Mouse (Mus musculus) left cerebral cortex, adult 8-10 months (tissue): ENCODE results near the gene Tbc1d5. TPM values are rescaled to one million over a fixed set of nuclear protein-coding genes. Genes with fewer than 3 reads are reported as not detected.
"Not testable (repeated sequence)": the region's sequence is repeated elsewhere in the genome, so short reads cannot be mapped to it uniquely, and the experiment has no call there.

ENCODE experiments used
- DNase-seq, 2 experiments: peaks; one replicate each; pipeline ENCODE4 v3.0.0; 2022; ENCODE audit warnings: low spot score in 2 of 2
- total RNA-seq, 4 experiments: library from RNA; stranded (reverse); gene quantifications; 2 replicates each; pipeline ENCODE4 v1.2.4; 2022

Gene Tbc1d5
- total RNA-seq, 4 experiments from 2014 or later = 26.2 to 30.8 (median 29.1) TPM

DNA sequence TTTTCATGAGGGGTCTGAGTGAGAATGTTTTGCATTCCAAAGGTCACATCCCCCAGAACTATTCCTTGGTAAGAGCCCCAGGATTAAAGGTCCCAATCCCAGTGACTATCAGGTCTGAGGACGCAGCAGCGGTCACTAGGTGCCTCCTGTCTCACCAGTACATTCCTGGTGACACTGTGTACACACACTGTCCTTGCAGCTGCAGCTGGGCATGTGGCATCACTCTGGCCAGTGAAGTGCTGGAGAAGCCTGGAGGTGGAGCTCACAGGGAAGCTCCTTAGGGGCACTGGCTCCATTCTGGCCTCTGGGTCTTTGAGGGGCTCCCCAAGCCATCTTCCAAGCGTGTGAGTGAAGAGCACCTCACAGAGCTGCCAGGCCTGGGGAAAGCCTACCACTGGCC is 427.2 kb downstream of the Tbc1d5 start:
- DNase-seq = no peak

DNA sequence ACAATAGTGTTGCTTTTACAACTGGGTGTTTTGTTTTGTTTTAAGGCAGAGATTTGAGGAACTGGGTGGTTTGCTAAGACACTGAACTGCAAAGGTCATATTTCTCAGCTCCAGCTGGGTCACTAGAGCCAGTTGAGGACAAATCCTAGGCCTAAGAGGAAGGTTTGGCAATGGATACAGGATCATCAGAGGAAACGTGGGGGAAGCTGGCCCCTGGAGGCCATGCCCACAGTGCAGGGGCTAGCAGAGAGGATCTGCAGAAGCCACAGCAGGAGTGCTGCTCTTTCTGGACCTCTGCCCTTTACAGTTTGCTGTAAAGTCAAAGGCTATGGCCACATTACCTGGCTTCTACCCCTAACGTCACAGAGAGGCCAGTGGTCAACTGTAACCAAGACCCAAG is 428.3 kb downstream of the Tbc1d5 start:
- no peak for DNase-seq

DNA sequence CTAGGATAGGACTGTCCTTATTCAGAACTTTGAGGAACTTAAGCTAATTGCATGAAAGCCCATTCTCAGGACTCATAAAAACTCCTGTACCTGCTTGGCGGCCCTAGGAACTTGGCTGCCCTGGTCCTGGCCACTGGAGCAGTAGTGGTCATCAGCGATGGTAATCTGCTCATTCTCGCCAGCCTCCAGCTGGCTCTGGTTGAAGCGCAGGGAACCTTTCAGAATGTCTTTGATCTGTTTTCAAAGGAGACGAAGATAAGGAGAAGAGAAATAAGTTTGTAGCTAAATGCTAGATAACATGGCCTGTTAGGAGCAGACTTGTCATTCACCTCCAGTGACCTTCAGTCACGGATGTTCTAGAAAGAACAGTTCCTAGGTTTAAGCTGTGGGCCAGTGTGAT is 437.8 kb downstream of the Tbc1d5 start:
- no peak for DNase-seq

DNA sequence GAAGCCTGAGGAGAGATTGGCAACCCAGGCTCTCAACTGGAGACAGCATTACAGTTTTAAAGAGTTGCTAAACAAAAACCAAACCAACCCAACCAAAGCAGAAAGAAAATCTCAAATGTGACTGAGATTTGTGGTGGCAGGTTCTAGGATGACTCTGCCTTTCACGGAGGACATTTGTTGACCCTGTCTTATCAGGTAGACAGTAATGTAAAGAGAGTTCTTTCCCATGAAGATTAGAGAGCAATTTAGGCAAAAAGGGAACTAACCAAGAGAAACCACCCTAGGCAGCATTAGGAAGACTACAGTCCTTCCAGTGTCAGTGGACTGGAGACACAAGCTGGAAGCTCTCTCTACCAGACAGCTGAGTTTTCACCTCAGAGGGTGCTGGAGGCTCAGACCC is 438.3 kb downstream of the Tbc1d5 start:
- DNase-seq = no peak

DNA sequence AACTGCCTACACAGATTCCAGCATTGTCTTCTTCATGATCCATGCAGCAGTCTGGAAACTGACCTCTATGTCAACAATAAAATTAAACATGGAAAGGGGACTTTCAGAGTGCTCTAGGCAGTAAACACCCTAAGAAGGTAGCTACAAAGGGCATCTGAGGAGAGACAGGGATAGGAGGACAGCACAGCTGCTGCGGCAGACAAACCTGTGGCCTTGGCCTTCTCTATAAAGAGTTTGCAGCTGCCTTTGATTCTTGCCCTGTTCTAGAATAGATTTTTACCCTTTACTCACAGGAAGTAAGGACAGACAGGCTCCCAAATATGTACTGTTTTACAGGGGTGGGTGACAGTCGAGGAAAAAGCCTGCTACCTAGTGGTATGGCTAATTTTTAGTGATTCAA is 440.7 kb downstream of the Tbc1d5 start:
- no peak for DNase-seq

DNA sequence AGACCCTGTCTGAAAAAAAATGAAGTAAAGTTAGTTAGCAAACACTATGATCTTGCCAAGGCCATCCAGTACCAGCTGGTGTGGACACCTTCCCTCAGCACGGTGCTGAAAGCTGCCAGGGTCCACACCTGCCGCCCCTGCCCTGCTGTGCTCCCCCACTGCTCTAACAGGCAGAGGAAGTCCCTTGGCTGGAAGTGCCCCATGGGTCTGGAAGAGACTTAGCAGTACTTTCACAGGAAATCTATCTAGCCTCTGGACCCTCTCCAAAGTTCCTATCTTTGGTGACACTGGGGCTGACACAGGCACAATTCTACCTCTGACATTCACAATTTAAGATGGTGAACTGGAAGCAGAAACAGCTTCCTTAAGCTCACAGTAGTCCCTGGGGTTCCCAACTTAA is 442.1 kb downstream of the Tbc1d5 start:
- DNase-seq = no peak

DNA sequence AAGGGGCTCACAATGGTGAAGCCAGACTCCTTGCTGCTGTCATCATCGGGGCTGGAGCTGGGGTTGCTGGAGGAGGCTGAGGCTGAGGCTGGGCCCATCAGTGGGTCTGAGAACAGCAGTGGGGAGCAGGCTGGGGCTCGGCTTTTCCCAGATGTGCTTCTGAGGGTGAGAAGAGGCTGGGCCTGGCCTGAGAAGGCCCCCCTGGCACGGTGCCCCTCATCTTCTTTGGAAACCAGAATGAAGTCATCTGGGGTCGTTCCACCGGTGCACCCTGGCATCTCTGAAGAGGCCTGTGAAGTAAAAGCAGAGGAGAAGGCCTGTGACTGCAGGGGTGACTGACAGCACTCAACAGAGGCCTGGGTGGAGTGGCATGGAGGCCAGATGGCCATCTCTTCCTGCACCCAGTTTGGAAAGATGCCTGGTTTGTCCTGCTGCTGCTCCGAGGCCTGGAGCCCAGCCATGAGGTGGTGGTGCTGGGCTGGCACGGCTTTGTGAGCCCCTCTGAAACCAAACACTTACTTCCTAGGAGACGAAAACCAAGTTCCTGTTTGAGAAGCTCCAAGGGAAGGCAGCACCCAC is 443.1 kb downstream of the Tbc1d5 start:
- no peak for DNase-seq

DNA sequence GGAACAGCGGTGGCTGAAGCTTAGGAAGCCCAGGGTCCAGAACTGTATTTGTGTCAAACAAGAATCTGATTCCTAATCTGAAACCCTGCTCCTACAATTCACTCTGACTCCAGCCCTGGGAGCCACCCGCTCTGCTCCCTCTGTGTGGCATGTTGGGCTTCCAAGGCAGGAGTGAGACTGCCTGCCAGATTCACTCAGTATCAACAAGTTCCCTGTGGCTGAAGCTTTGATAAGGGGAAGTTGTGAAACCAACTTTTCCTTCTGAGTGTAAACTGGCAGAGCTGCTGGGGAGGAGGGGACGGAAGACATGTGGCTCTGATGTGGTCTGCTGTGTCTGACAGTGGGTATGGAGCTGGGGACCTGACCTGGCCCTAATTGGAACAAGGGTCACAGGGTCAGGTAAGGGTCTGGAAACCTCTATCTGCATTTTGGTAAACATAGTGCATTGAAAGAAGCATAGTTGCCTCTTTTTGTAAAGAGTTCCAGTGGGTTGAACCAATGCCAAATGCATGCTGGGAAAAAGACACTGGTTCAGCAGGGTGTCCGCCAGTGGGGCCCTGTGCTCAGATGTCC is 443.7 kb downstream of the Tbc1d5 start:
- DNase-seq = no peak

DNA sequence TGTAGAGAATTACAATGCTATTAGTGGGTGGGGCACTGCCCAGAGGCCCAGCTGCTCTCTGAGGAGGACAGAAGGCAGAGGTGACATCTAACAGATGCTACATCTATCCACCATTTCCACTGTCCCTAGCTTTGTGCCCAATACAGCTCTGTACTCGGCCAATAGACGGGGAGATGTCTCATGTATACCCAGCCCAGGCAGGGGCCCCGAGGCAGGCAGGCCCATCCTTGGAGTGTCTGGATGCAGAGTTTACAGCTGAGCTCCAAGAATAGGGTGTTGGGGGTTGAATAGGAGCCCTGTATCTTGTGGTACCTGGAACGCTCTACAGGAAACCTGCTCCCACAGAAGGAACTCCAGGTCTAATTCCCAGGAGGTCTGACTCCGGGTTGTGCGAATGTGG is 444.4 kb downstream of the Tbc1d5 start:
- DNase-seq = no peak

DNA sequence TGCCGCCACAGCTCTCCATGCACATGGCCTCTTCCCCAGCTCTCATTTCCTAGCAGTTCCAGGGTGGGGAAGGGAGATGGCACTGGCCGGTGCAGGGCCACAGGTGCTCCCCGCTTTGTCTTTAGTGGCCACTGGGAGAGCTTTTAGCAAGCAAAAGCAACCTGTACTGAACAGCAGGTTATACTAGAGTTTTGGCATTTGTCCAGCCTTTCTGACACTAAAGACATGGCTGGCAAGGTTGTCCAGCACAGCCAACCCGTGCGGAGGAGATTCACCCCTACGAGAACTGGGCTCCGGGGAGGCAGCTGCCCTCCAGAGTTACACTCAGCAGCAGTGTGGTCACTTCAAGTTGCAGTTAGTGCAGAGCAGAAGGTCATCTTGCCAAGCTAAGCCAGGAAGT is 445.8 kb downstream of the Tbc1d5 start:
- DNase-seq = no peak

DNA sequence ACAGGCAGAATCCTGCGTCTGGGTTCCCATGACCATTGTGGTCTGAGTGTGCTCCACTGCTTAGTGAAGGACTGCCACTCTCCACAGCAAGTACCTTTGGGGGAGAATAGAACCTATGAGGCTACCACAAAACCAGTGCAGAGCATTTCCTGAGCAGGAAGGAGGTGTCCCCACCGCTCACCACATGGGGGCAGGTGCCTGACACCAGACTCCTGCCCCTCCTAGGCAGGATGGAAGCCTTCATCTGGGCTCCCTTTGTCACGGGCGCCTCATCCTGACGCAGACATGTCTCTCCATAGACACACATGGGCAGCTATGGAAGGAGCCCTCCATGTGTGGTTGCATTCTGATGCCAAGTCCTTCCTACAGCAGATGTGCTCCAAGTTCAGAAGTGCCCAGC is 447.3 kb downstream of the Tbc1d5 start:
- no peak for DNase-seq

DNA sequence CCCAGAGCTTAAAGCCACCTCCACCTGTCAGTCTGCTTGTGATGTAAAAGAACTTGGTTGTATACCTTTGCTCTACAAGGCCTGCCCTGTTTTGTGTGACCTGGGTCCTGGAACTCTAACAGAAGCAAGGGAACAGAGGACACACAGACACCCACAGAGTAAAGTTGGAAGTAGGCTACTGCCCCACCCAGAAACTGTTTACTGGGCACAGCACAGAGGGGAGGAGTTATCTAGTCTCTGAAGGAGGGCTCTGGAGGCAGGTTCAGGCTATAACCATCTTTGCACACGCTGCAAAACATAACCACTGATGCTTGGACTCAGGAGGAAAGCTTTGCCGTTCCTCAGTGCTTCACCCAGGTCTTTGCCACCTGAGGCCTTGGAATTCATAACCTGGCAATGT is 448.3 kb downstream of the Tbc1d5 start:
- DNase-seq = no peak

DNA sequence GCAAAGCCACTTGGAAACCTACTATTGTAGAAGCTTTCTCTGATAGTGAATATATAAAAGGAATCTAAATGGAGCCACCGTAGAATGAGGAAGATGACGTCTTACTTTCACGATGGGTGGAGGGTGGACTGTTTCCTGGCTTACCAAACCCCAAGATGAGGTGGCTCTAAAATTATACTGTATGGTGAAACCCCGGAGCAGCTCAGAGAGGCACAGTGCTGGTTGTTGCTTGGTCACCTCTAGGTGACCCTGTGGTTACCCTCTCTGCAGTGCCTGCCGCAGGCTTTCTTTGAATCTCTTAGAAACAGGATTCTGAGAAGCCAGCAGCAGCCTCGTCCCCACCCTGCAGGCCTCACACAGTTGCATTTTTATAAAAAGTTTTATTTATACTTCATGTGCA is 449.6 kb downstream of the Tbc1d5 start:
- DNase-seq = no peak

DNA sequence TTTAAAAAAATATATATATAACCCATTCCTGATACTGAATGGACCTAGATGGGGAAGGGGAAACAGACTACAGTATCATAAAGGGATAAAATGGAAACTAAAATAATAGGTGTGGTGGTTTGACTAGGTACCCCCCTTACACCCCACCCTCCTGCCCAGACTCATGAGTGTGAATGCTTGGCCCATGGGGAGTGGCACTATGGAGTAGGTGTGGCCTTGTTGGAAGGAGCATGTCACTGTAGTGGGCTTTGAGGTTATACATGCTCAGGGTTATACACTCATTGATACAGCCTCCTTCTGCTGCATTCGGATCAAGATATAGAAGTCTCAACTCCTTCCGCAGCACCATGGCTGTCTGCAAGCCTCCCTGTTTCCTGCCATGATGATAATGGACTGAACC is 450.1 kb downstream of the Tbc1d5 start:
- no peak for DNase-seq

DNA sequence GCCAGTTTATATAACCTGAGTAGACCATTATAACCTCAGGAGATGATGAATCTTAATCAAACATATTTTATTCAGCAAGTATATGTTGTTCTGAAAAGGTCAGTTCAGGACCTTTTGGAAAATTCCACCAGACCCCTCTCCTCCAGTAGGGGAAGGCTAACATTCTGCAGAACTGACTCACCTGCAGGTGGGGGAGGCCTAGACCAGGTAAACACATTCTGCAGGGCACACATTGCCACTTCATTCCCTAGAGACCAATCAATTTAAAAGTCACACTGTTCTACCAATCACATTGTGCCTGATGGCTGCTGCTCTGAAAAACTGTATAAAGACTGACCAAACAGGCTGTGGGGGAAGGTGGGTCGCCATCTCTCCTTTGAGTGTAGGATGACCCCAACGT is 452.9 kb downstream of the Tbc1d5 start:
- DNase-seq = no peak

DNA sequence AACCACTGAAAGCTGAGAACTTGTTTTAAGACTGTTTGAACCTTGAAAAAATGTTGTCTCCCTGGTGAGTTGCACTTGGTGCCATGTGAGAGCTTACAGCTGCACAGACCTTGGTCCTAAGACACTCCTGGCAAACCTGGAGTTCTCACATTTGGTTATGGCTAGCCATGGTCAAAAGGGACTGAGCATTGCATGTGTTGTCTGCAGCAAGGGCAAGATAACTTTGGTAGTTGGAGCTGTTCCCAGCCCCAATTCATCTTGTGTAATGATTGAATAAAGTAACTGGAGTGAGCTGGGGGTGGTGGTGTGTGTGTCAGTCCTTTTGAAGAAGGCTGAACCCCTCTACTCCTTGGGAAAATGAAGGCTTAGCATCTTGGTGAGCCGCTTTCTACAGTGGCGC is 454.8 kb downstream of the Tbc1d5 start:
- DNase-seq = no peak

DNA sequence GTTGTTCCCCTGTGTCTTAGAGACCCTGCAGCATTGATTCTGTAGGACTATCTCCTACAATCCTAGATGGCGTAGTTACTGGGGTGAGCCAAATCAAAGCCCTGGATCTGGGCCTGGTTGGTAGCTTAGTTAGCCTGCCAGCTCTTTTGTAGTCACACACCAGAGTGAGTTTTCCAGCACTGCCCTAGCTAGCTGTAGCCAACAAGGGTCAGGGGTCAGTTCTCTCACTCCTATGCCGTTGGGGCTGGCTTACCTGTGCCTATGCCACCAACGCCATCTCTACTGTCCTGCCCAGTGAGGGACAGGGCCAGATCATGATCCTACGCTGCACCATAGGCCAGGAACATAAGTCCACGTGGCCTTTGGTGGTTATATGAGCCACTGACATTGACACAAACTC is 461.6 kb downstream of the Tbc1d5 start:
- no peak for DNase-seq

DNA sequence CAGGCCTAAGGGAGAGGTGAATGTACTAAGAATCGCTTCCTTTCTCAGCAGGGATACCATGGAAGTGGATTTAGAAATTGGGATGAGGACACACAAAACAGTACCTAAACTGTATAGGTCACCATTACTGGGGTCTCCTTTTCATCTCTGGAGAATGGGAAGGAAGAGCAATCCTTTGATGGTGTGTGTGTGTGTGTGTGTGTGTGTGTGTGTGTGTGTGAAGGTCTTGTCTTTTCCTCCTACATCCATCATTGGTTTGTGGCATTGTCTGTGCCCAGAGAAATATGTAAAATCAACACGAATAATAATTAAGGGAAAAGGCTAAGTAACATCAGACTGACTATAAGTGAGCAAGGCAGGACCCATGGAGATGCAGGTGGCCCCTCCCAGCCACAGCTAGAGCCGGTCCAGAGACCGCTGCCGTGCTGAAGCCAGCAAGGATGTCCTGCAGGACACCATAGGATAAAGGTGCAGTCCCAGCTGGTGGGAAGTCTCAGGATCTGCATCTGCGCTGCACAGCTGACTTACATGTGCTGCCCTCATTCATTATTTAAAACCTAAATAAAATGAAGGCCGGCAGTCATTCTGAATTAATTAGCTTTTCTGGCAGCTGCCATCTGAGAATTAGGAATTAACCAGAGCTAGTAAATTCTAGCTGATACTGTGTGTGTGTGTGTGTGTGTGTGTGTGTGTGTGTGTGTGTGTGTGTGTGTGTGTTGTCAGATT is 468.5 kb downstream of the Tbc1d5 start:
- no peak for DNase-seq

DNA sequence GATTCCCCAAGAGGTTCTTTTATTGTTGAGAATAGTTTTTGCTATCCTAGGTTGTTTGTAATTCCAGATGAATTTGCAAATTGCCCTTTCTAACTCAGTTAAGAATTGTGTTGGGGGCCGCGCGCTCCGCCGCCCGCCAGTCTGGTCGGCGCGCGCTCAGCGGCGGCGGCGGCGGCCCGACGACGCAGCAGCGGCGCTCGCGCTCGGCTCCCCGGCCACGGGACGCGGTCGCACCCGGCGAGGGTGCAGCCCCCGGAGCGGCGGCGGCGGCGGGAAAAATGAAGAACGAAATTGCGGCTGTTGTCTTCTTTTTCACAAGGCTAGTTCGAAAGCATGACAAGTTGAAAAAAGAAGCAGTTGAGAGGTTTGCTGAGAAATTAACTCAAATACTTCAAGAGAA is 480.7 kb downstream of the Tbc1d5 start:
- not testable (repeated sequence) for DNase-seq

DNA sequence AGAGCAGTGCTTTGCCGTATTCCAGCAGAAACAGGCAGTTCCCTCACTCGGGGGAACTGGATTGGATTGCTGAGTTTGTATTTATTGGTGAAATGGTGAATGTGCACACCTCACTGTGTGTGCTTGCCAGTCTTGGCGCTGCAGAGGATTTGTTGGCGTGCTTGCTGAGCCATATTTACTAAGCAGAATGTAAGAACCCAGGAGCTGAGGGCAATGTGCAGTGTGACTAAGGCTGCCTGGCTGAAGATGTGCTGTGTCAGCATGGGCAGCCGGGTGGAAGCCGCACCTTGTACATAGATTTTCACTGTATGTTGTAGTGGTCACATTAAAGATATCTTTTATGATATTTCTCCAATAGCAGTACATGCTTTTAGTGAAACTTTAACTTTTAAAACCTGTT is 491.0 kb downstream of the Tbc1d5 start:
- no peak for DNase-seq

DNA sequence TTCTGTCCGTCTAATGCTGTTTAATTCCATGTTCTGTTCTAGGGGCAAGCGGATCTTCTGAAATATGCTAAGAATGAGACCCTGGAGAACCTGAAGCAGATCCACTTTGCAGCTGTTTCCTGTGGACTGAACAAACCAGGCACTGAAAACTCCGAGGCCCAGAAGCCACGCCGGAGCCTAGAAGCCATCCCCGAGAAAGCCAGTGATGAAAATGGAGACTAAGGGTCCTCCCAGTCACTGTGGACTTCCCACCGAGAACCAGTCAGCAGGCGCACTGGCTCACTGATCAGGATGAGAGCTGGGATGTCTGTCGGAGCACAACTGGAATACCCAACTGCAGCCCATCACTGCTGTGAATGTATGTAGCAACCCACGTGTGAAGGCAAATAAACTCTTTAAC is 491.5 kb downstream of the Tbc1d5 start:
- DNase-seq = no peak

DNA sequence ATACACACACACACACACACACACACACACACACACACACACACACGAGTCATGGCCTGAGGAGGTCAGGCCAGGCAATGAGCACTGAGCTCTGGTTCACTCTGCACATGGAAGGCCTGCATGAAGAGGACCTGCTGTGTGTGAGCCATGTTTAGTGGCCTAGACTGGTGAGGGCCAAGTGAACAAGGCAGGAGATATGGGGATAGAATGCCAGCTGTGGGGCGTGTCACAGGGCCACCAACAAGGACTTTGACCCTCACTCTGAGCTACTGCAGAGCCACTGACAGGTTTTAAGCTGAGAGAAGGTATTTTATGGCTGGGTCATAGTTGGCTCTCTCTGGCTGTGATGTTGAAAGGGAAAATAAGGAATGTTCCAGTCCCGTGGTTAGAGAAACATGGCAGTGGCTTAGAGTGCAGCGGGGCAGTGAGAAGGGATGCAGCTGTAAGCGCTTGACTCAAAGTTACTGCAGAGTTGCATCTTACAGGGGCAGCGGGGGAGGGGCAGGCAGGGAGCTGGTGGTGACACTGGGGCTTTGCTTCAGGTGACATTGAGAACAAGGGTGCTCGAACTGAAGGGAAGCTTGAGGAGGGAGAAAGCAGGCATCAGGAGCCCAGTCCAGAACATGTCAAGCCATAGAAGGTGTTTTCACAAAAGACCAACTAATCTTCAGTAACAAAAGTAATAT is 494.0 kb downstream of the Tbc1d5 start:
- no peak for DNase-seq
